Mouse (Mus musculus) MEL (cell line): ENCODE data around the gene Gfra1.

Source experiments
- CHD2 ChIP-seq: IDR thresholded peaks from 2 replicates; pipeline ENCODE4 v1.6.1; 2011; ENCODE audit warnings: low read length, improper control_type of control experiment
- TAL1 ChIP-seq: IDR thresholded peaks from 2 replicates; pipeline ENCODE4 v1.6.1; 2012; ENCODE audit warnings: mild to moderate bottlenecking, inconsistent platforms, low read length, moderate library complexity, mixed read lengths
- ZC3H11A ChIP-seq: IDR thresholded peaks from 2 replicates; pipeline ENCODE4 v1.6.1; 2012; ENCODE audit warnings: low read depth, mild to moderate bottlenecking, inconsistent platforms, low read length, improper control_type of control experiment

GRCm38 (mm10) chr19:58450716-58451115 lies 5.0 kb downstream of the Gfra1 start:
- TF ChIP-seq ZC3H11A: no peak
- no peak for TF ChIP-seq TAL1
- TF ChIP-seq CHD2: no peak
